Mouse (Mus musculus): ENCODE measurements around the gene Ano4.

GRCm38 (mm10) chr10:89018926-89019325, 325.6 kb downstream of the Ano4 start:
- TF ChIP-seq CTCF (IDR thresholded peaks at IDR 0.05; ENCODE audit: low read depth) (no peak), EP300 (optimal IDR thresholded peaks at IDR 0.05) (no peak)
